Mouse (Mus musculus): ENCODE results near the gene Lrp1.

Gene Lrp1

DNA sequence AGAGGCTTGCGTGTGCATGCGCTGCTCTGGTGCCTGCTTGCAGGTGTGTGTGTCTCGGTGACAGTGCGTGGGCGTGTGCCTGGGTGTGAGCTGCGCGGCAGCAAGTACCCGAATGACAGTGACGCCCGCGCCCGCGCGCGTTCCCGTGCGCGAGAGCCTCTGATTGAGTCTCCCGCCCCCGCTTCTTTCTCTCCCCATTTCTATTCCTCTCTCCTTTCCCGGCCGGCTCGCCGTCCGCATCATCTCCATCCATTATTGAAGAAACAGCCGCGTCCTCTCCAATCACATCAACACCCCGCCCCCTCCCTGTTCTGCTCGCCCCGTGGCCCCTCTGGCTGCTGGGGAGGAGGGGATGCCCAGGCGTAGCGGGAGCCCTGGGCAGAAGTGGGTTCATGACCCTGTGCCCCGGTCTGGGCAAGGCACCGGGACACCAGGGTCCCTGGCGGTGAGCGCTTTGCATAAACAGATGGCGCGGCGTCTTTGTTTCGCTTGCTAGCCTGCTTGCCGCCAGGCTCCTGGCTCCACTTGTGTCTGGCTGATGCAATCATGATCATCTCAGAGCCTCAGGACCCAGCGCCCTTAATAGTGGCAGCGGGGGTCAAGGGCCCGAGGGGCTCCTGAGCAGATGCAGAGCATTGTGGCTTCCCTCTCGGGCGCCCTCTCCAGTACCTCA is 109.2 kb downstream of the Lrp1 start:
- peak; percentile 48 to 77 for DNase-seq (ENCODE audit: inconsistent age in 2 of 2, low spot score in 1 of 2)

DNA sequence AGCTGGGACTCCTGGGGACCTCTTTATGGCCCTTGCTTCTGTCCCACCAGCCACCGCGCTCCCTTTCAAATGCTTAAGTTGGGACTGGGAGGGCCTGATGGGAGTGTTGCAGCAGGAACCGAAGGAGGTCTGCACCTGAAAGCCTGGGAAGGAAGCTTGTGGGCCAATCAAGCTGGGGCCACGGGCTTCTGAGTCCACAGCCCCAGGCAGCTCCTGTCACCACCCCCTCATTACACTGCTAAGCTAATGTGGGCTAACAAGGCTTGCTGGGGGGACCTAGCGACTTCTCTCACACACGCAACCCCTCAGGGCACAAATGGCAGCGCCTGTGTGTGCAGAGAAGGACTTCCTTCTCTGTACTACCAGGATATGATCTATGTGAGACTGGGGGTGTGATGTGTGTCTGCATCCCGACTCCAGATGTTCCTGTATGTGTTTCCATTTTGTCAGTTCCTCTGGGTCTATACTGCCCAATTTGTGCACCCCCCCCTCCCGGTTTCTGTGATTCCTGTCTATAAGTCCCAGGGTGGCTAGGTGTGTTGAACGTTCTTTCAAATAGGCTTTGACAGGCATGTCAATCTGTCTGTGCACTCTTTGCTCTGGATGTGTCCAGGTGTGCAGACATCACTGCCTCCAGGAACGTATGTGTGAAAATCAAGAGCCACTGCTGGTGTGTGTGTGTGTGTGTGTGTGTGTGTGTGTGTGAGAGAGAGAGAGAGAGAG is 109.9 kb downstream of the Lrp1 start:
- no peak for DNase-seq (ENCODE audit: inconsistent age in 2 of 2, low spot score in 1 of 2)

GRCm38 (mm10) chr10:127509837-127510701 is 110.9 kb downstream of the Lrp1 start:
- no peak for DNase-seq (ENCODE audit: inconsistent age in 2 of 2, low spot score in 1 of 2)

DNA sequence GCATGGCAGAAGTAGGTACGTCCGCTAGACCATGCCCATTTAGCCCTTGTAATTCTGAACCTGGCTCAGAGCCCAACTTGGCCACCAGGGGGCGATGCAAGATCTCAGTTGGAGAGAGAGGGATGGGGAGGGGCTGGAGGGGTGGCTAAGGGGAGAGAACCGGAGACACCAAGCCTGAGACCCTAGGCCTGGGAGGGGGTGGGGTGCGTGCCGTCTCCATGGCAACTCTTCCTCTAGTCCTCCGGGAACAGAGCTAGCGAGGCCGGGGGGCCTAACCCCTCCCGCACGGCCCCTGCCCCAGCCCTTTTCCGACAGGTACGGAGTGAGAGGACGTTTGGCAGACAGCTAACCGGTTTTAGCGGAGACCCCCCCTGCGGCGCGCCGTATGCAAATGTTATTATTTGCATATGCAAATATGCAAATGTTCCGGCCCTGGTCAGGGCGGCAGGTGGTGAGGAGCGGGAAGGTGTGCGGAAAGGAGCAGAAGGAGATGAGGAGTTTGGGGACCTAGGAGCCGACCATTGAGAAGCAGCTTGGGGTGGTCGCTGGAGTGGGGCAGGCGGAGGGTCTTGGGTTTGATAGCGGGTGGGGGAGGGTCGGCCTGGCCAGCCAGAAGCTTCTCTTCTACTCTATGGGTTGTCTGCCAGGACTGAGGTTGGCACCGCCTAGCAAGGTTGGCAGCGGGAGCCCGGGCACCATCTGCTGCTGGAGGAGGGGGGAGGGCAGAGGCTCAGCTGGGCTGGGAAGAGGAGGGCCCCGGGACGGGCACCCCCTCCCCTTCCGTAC is 111.7 kb downstream of the Lrp1 start:
- peak; percentile 76 to 92 for DNase-seq (ENCODE audit: inconsistent age in 2 of 2, low spot score in 1 of 2)

GRCm38 (mm10) chr10:127508239-127508638 is 112.7 kb downstream of the Lrp1 start:
- DNase-seq (ENCODE audit: inconsistent age in 2 of 2, low spot score in 1 of 2), result peak; percentile 65 to 85

DNA sequence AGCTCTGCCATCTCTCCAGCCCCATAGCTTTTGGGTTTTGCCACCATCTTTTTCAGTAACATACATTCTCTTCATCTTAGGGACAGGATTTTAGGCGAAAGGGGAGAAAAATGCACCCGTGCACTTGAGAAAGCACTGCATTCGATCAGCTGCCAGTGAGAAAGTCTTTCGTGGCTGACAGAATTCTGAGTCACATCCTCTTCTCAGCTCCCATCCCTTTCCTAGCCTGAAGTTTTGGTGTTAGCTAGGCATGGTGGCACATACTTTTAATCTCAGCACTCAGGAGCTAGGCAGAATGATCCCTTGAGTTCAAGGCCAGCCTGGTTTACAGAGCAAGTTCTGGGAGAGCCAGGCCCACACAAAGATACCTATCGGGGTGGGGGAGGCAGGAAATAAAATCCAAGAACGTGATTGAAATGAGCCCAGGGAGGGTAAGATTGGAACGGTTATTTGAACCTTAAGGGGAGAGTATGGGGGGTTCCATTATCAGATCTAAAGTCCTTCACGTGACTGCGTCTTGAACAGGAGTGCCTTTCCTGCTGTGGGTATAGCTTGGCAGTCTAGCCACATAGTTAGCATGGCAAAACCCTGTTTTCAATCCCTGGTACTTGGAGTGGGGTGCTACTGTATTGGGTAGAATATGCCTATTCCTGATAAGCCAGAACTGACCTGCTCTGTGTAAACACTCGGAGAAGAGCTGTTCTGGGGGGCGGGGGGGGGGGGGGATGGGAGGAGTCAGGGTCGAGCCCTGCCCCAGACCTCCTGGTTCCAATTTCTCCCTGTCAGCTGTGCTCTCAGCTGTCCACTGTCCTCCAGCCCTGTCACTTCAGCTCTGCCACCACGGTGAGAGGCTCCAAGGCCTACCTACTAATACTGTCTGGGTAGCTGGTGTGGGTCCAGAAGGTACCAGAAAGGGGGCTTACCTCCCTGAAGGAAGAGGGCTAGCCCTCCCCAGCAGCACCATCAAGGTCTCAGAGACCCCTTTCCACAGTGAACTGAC is 119.8 kb downstream of the Lrp1 start, which contains the start of gene Stac3:
Gene Stac3 (plus strand): TSS at position 793 of the 1,000 bp plus-strand sequence.
- DNase-seq (ENCODE audit: inconsistent age in 2 of 2, low spot score in 1 of 2), result no peak

DNA sequence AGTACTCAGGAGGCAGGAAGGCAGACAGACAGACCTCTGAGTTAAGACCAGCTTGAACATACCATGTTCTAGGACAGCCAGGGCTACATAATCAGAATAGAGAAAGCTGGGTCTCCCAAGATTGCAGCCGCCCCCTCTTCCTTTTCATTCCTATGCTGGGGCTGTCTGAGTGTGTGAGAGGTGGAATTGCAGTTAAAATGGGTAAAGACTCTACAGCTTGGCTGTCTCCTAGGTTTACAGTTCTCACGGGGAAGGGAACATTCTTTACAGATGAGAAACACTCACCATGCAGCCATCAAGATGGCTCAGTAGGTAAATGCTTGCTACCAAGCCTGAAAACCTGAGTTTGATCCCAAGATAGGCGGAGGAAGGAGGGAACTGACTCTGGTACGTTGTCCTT is 120.9 kb downstream of the Lrp1 start:
- DNase-seq (ENCODE audit: inconsistent age in 2 of 2, low spot score in 1 of 2), result no peak

GRCm38 (mm10) chr10:127499516-127499915 is 121.4 kb downstream of the Lrp1 start:
- DNase-seq (ENCODE audit: inconsistent age in 2 of 2, low spot score in 1 of 2), result no peak

DNA sequence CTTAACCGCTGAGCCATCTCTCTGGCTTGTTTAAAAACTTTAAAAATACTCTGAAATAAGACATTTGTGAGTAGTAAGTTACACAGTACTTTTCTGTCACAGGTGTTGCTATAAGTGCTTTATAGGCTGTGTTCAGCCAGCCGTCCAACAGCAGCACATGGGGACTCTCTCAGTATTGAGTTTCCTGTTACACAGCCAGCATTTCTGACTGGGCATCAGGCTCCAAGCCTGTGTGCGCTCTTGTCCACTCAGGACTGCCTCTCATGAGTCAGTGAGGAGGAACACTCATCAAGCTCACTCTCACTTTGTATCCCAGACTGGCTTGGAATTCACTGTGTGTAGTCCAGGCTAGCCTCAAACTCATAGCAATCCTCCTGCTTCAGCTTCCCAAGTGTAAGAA is 124.8 kb downstream of the Lrp1 start:
- DNase-seq (ENCODE audit: inconsistent age in 2 of 2, low spot score in 1 of 2), result no peak

DNA sequence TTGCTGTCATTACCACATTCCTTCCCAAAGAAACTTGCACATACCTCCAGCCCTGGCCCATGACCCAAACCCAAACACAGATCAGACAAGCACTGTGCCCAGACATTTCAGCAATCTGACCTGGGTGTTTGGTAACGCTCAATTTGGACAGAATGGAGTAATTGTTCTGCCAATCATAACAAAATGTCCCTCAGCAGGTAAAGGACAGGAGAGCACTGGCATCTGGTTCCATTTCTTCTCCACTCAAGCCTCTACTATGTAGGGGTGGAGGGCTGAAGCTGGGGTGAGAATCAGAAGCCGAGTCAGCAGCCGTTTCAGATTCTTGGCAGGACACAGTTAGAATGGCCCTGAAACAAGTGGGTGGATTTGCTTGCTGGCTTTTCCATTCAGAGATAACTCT is 128.8 kb downstream of the Lrp1 start:
- DNase-seq (ENCODE audit: inconsistent age in 2 of 2, low spot score in 1 of 2), result peak in 1 of 2 experiments; percentile 82

DNA sequence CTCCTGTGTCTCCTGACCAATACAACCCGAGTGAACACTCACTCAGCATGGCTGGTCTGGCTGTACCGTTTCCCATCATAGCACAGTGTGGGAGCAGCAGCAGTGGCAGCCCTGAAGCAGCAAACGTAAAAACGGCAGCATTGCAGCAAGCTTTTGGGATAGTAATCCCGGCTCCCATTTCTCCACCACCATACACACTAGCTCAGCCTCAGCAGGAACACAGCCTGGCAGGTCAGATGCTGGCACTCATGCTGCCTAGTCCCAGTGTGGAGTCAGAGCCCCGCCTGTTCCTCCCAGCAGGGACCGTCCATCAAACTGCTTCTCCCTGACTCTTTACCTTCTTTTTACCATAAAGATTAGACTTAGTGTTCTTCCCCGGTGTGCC is 129.8 kb downstream of the Lrp1 start:
- no peak for DNase-seq (ENCODE audit: inconsistent age in 2 of 2, low spot score in 1 of 2)

GRCm38 (mm10) chr10:127490160-127491127 is 130.5 kb downstream of the Lrp1 start:
- no peak for DNase-seq (ENCODE audit: inconsistent age in 2 of 2, low spot score in 1 of 2)

DNA sequence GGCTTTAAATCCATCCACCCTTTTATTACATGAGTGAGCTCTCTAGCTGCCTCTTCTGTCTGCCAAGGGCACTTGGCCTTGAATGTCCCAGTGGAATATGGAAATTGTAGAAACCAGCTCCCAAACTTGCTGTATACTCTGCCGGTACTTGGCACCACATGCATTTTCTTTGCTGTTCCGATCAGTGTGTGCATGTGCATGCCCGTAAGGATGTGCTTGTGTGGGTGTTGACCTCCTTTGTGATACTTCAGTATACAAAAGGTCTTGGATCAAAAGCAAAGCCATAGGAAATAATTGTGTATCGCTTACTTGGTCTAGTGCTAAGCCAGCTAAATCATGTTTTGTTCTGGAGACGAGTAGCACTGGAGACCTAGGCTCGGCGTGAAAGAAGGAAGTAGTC is 132.1 kb downstream of the Lrp1 start:
- no peak for DNase-seq (ENCODE audit: inconsistent age in 2 of 2, low spot score in 1 of 2)

Measured in adrenal gland, adult (tissue).